Mouse (Mus musculus) intestine, postnatal 0 days (tissue): Measurements from ENCODE around the gene Slc15a3. TPM values are rescaled to one million over a fixed set of nuclear protein-coding genes. Genes with fewer than 3 reads are reported as not detected.

ENCODE experiments used
- ATAC-seq: fragments of 200-750 bp; cut with Nextera tagmentation; 2 replicates; pipeline ENCODE4 v1.8.0; 2017; ENCODE audit warnings: mild to moderate bottlenecking, moderate TSS enrichment, moderate library complexity
- H3K27ac ChIP-seq: fragments of 300-500 bp; sonication (generic); 2 replicates; pipeline ENCODE4 v1.5.1; 2014; ENCODE audit warnings: mild to moderate bottlenecking, low read depth, low read length, moderate library complexity
- H3K27me3 ChIP-seq: fragments of 300-500 bp; sonication (generic); replicated peaks from 2 replicates; pipeline ENCODE4 v1.6.1; 2014; ENCODE audit warnings: low read length, mixed read lengths; ENCODE audit not compliant: control insufficient read depth, insufficient read depth
- H3K36me3 ChIP-seq: fragments of 300-500 bp; sonication (generic); 2 replicates; pipeline ENCODE4 v1.6.1; 2014; ENCODE audit warnings: mild to moderate bottlenecking, moderate library complexity; ENCODE audit not compliant: control insufficient read depth, insufficient read depth
- H3K4me1 ChIP-seq: fragments of 300-500 bp; sonication (generic); replicated peaks from 2 replicates; pipeline ENCODE4 v1.6.1; 2014; ENCODE audit warnings: antibody characterized with exemption, low read length, mixed read lengths; ENCODE audit not compliant: control insufficient read depth, insufficient read depth
- H3K4me2 ChIP-seq: fragments of 300-500 bp; sonication (generic); replicated peaks from 2 replicates; pipeline ENCODE4 v1.6.1; 2014; ENCODE audit warnings: low read depth, mild to moderate bottlenecking, moderate library complexity
- H3K4me3 ChIP-seq: fragments of 300-500 bp; sonication (generic); 2 replicates; pipeline ENCODE4 v1.5.1; 2014; ENCODE audit warnings: low read depth, low read length
- H3K9ac ChIP-seq: fragments of 300-500 bp; sonication (generic); 2 replicates; pipeline ENCODE4 v1.6.1; 2014; ENCODE audit warnings: mild to moderate bottlenecking, low read depth, low read length
- H3K9me3 ChIP-seq: fragments of 300-500 bp; sonication (generic); 2 replicates; pipeline ENCODE4 v1.6.1; 2016; ENCODE audit warnings: mixed run types; ENCODE audit not compliant: control insufficient read depth
- CTCF ChIP-seq: sonication (generic); IDR thresholded peaks from 2 replicates; pipeline ENCODE4 v1.5.1; 2016; ENCODE audit warnings: low read depth, mild to moderate bottlenecking, control low read depth, antibody characterized with exemption, moderate library complexity
- WGBS: fragments of 180-500 bp; shearing (Covaris S2); extraction: QIAGEN DNeasy Blood & Tissue Kit; methylation state at CpG from one replicate; pipeline ENCODE4 v1.1.7; 2014; 5-methylcytosine and 5-hydroxymethylcytosine counted together
- polyA plus RNA-seq: library from polyadenylated mRNA; unstranded; fragments of >200 nt; fragmentation: Nextera tagmentation; extraction: Ambion mirVana; gene quantifications from 2 replicates; pipeline ENCODE4 v1.2.1, GENCODE M21; 2015

Gene Slc15a3
- polyA plus RNA-seq, 1 experiment from 2014 or later, result 0.93 TPM

- no peak for TF ChIP-seq CTCF
- Histone ChIP-seq H3K4me2 (peak within 1 kb of the TSS; percentile 84), H3K27me3 (no peaks in the 10 kb centered on the region), H3K9ac (peak within 1 kb of the TSS; percentile 49), H3K4me3 (peak within 1 kb of the TSS; percentile 56), H3K27ac (no peak within 1 kb of the TSS), H3K36me3 (peaks cover 34% of the 10 kb centered on the region), H3K9me3 (no peaks in the 10 kb centered on the region), H3K4me1 (no peaks in the 10 kb centered on the region; the same call in 1 of the 2 replicates)
- ATAC-seq, result no peak; the same call in 1 of the 2 replicates
- 5% methylated on average over 8 of the region's 8 CpGs for WGBS
Measured at GRCm38 (mm10) chr19:10869886-10870527, 30.5 kb downstream of the Slc15a3 start, which contains the start of gene Tmem132a. Tmem132a (minus strand) TSS chr19:10869940.

DNA sequence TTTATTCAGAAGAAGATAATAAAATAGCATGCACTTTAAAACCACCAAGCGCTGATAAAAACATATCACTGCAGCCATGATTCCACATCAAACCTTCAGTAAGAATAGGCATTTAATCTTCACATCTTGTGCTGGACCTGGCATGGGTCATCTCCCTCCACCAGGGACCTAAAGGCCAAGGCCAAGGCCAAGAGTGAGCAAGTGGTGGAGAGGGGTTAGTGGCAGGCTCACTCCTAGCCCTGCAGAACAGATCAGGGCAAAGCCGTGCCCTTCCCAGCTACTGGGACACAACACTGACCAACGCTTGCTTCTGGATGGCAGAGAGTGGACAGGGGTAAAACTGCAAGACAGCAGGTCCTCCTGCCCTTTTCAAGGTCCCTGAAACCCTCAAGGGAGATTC lies 31.1 kb downstream of the Slc15a3 start:
- 94% methylated on average over 3 of the region's 3 CpGs for WGBS
- Histone ChIP-seq H3K9ac (no peak overlapping the region), H3K4me3 (no peak overlapping the region), H3K4me2 (no peak overlapping the region), H3K27me3 (no peaks in the 10 kb centered on the region), H3K4me1 (no peaks in the 10 kb centered on the region; the same call in 1 of the 2 replicates), H3K27ac (no peak overlapping the region), H3K36me3 (peaks cover 34% of the 10 kb centered on the region), H3K9me3 (no peaks in the 10 kb centered on the region)
- no peak for TF ChIP-seq CTCF
- ATAC-seq, result no peak

GRCm38 (mm10) chr19:10871328-10871961 lies 31.9 kb downstream of the Slc15a3 start:
- TF ChIP-seq CTCF, result no peak
- 72% methylated on average over 14 of the region's 14 CpGs for WGBS

GRCm38 (mm10) chr19:10878201-10878837 lies 38.8 kb downstream of the Slc15a3 start:
- 88% methylated on average over 7 of the region's 7 CpGs for WGBS
- Histone ChIP-seq H3K36me3 (peaks cover 10% of the 10 kb centered on the region; the same call in 1 of the 2 replicates), H3K4me3 (no peak overlapping the region), H3K27me3 (no peaks in the 10 kb centered on the region), H3K27ac (no peak overlapping the region), H3K9me3 (no peaks in the 10 kb centered on the region), H3K4me2 (no peak overlapping the region), H3K9ac (no peak overlapping the region), H3K4me1 (peaks cover 7% of the 10 kb centered on the region; the same call in 1 of the 2 replicates)
- TF ChIP-seq CTCF, result no peak
- ATAC-seq, result no peak

More at GRCm38 (mm10) chr19:10871328-10871961, 31.9 kb downstream of the Slc15a3 start:
- H3K27ac ChIP-seq, result no peak overlapping the region
- H3K27me3 ChIP-seq, result no peaks in the 10 kb centered on the region
- H3K4me3 ChIP-seq, result no peak overlapping the region
- no peaks in the 10 kb centered on the region for H3K9me3 ChIP-seq
- H3K4me2 ChIP-seq, result no peak overlapping the region
- no peak for ATAC-seq
- H3K4me1 ChIP-seq, result no peaks in the 10 kb centered on the region; the same call in 1 of the 2 replicates
- peaks cover 30% of the 10 kb centered on the region for H3K36me3 ChIP-seq
- H3K9ac ChIP-seq, result no peak overlapping the region

DNA sequence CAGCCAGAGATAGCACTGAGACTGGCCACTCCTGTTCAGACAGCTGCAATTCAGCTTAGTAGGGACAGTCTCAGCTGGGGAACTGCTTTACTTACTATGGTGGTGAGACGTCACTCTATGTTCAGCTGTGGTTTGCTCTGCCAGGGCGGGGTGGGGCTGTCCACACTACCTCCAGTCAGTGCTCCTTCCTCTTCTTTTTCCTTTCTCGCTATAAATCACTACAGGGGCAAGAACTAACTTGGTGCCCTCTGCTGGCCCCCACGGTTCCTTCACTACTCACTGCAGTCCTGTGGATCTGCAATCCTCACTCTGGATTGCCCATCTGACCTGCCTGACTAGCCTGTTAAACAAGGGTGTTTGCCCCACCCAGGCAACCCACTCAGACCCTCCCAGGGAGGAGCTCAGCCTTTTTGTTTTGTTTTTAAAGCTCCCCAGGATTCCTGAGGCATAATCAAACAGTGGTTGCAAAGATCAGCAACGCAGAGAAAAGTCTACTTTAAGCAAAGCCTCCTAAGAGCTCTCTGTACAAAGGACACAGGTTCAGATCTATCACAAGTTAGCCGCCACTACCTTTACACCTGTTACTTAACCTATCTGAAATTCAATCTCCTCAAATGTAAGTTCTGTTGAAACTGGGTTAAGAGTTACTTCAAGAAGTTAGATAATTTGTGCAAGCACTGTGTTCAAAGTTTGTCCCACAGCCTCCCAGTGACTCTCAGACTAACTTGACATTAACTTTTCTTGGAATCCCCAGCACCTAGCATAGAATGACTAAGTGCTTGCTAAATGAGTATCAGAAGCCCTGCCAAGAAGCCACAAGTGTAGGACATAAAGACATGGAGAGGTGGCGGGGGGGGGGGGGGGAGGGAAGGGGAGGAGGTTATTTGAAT lies 40.8 kb downstream of the Slc15a3 start:
- Histone ChIP-seq H3K4me3 (peak overlapping the region; percentile 56; the same call in 1 of the 2 replicates), H3K9me3 (no peaks in the 10 kb centered on the region; the same call in 1 of the 2 replicates), H3K27me3 (no peaks in the 10 kb centered on the region), H3K4me2 (peak overlapping the region; percentile 90), H3K4me1 (peaks cover 7% of the 10 kb centered on the region; the same call in 1 of the 2 replicates), H3K36me3 (no peaks in the 10 kb centered on the region; the same call in 1 of the 2 replicates), H3K27ac (0 out of 2 replicates have a peak overlapping the region, but pooled peaks have one; percentile 75), H3K9ac (no peak overlapping the region)
- peak; percentile 48 for ATAC-seq
- WGBS, result 24% methylated on average over 6 of the region's 7 CpGs
- TF ChIP-seq CTCF, result peak; percentile 65
